Mouse (Mus musculus) lung, embryonic 16.5 days (tissue): Measurements from ENCODE around the gene Il25. TPM values are rescaled to one million over a fixed set of nuclear protein-coding genes. Genes with fewer than 3 reads are reported as not detected.
"Not testable (repeated sequence)": the region's sequence is repeated elsewhere in the genome, so short reads cannot be mapped to it uniquely, and the experiment has no call there.

Experiments
- ATAC-seq: fragments of 200-750 bp; cut with Nextera tagmentation; 2 replicates; pipeline ENCODE4 v1.8.0; 2017; ENCODE audit warnings: low read depth, mild to moderate bottlenecking, moderate library complexity
- H3K27ac ChIP-seq: fragments of 300-500 bp; sonication (generic); 2 replicates; pipeline ENCODE4 v1.5.1; 2014; ENCODE audit warnings: mild to moderate bottlenecking, control low read depth, low read length
- H3K27me3 ChIP-seq: fragments of 300-500 bp; sonication (generic); 2 replicates; pipeline ENCODE4 v1.6.1; 2014; ENCODE audit warnings: low read depth, low read length, mixed read lengths; ENCODE audit not compliant: control insufficient read depth, insufficient read depth
- H3K36me3 ChIP-seq: fragments of 300-500 bp; sonication (generic); 2 replicates; pipeline ENCODE4 v1.6.1; 2014; ENCODE audit warnings: low read length; ENCODE audit not compliant: control insufficient read depth, insufficient read depth
- H3K4me1 ChIP-seq: fragments of 300-500 bp; sonication (generic); replicated peaks from 2 replicates; pipeline ENCODE4 v1.6.1; 2014; ENCODE audit warnings: low read length, mixed read lengths; ENCODE audit not compliant: control insufficient read depth, insufficient read depth
- H3K4me2 ChIP-seq: fragments of 300-500 bp; sonication (generic); 2 replicates; pipeline ENCODE4 v1.6.1; 2014; ENCODE audit warnings: low read depth, low read length, control low read depth
- H3K4me3 ChIP-seq: fragments of 300-500 bp; sonication (generic); 2 replicates; pipeline ENCODE4 v1.5.1; 2014; ENCODE audit warnings: mild to moderate bottlenecking, low read length, control low read depth
- H3K9ac ChIP-seq: fragments of 300-500 bp; sonication (generic); 2 replicates; pipeline ENCODE4 v1.6.1; 2014; ENCODE audit warnings: low read length, control low read depth
- H3K9me3 ChIP-seq: fragments of 300-500 bp; sonication (generic); 2 replicates; pipeline ENCODE4 v1.6.1; 2016; ENCODE audit warnings: low read length; ENCODE audit not compliant: control insufficient read depth
- WGBS: fragments of 180-500 bp; shearing (Covaris S2); extraction: QIAGEN DNeasy Blood & Tissue Kit; methylation state at CpG from one replicate; pipeline ENCODE4 v1.1.7; 2014; 5-methylcytosine and 5-hydroxymethylcytosine counted together
- polyA plus RNA-seq: library from polyadenylated mRNA; unstranded; fragments of >200 nt; fragmentation: Nextera tagmentation; extraction: Ambion mirVana; gene quantifications from 2 replicates; pipeline ENCODE4 v1.2.1, GENCODE M21; 2015

The Il25 gene
- polyA plus RNA-seq, 1 experiment from 2014 or later, result not detected

GRCm38 (mm10) chr14:54959853-54960613 is 27.5 kb downstream of the Il25 start:
- H3K4me3 ChIP-seq, ATAC-seq, H3K36me3 ChIP-seq, H3K27ac ChIP-seq, H3K9ac ChIP-seq, H3K27me3 ChIP-seq, H3K9me3 ChIP-seq, H3K4me2 ChIP-seq, H3K4me1 ChIP-seq: not testable (repeated sequence)
- 83% methylated on average over 12 of the region's 12 CpGs for whole genome bisulfite sequencing

- H3K27me3 ChIP-seq, result no peaks in the 10 kb centered on the region
- no peak overlapping the region for H3K4me3 ChIP-seq
- H3K9me3 ChIP-seq, result no peaks in the 10 kb centered on the region
- no peak for ATAC-seq
- H3K4me1 ChIP-seq, result no peaks in the 10 kb centered on the region
- H3K36me3 ChIP-seq, result no peaks in the 10 kb centered on the region
- H3K27ac ChIP-seq, result no peak overlapping the region
- H3K4me2 ChIP-seq, result no peak overlapping the region
- 48% methylated on average over 10 of the region's 10 CpGs for WGBS
- no peak overlapping the region for H3K9ac ChIP-seq
Measured at GRCm38 (mm10) chr14:54960769-54961168, 28.3 kb downstream of the Il25 start.

GRCm38 (mm10) chr14:54961487-54961886 is 29.0 kb downstream of the Il25 start:
- Histone ChIP-seq H3K4me3 (no peak overlapping the region), H3K4me2 (no peak overlapping the region), H3K36me3 (no peaks in the 10 kb centered on the region), H3K27me3 (no peaks in the 10 kb centered on the region), H3K4me1 (no peaks in the 10 kb centered on the region), H3K9me3 (no peaks in the 10 kb centered on the region), H3K27ac (no peak overlapping the region), H3K9ac (no peak overlapping the region)
- 69% methylated on average over 5 of the region's 5 CpGs for WGBS
- no peak for ATAC-seq

- Histone ChIP-seq H3K27ac (no peak overlapping the region), H3K4me2 (no peak overlapping the region), H3K4me3 (no peak overlapping the region), H3K9ac (no peak overlapping the region), H3K4me1 (no peaks in the 10 kb centered on the region), H3K9me3 (no peaks in the 10 kb centered on the region), H3K36me3 (no peaks in the 10 kb centered on the region), H3K27me3 (no peaks in the 10 kb centered on the region)
- 77% methylated on average over 7 of the region's 7 CpGs for WGBS
- no peak for ATAC-seq
Measured at GRCm38 (mm10) chr14:54962714-54963113, 30.2 kb downstream of the Il25 start.

GRCm38 (mm10) chr14:54963727-54964126 is 31.2 kb downstream of the Il25 start:
- no peak overlapping the region for H3K4me3 ChIP-seq
- H3K36me3 ChIP-seq, result no peaks in the 10 kb centered on the region
- no peaks in the 10 kb centered on the region for H3K4me1 ChIP-seq
- ATAC-seq, result no peak
- 84% methylated on average over 11 of the region's 11 CpGs for WGBS
- no peak overlapping the region for H3K4me2 ChIP-seq
- no peaks in the 10 kb centered on the region for H3K9me3 ChIP-seq
- H3K27me3 ChIP-seq, result no peaks in the 10 kb centered on the region
- no peak overlapping the region for H3K27ac ChIP-seq
- H3K9ac ChIP-seq, result no peak overlapping the region

GRCm38 (mm10) chr14:54965044-54965443 is 32.5 kb downstream of the Il25 start:
- Histone ChIP-seq H3K9ac (no peak overlapping the region), H3K4me3 (no peak overlapping the region), H3K4me1 (no peaks in the 10 kb centered on the region), H3K9me3 (no peaks in the 10 kb centered on the region), H3K27me3 (no peaks in the 10 kb centered on the region), H3K27ac (no peak overlapping the region), H3K36me3 (no peaks in the 10 kb centered on the region), H3K4me2 (no peak overlapping the region)
- WGBS, result 60% methylated on average over 15 of the region's 15 CpGs
- no peak for ATAC-seq

GRCm38 (mm10) chr14:54965631-54966030 is 33.1 kb downstream of the Il25 start:
- H3K9me3 ChIP-seq, result no peaks in the 10 kb centered on the region
- 50% methylated on average over 6 of the region's 6 CpGs for WGBS
- no peak overlapping the region for H3K27ac ChIP-seq

GRCm38 (mm10) chr14:54966320-54966977 is 34.0 kb downstream of the Il25 start, which contains the start of gene Myh6:
Myh6 (minus strand) TSS chr14:54966927.
- no peaks in the 10 kb centered on the region for H3K9me3 ChIP-seq
- no peak within 1 kb of the TSS for H3K4me2 ChIP-seq
- WGBS, result 56% methylated on average over 7 of the region's 7 CpGs
- H3K27me3 ChIP-seq, result no peaks in the 10 kb centered on the region
- no peaks in the 10 kb centered on the region for H3K36me3 ChIP-seq
- ATAC-seq, result no peak
- H3K4me1 ChIP-seq, result no peaks in the 10 kb centered on the region
- no peak within 1 kb of the TSS for H3K27ac ChIP-seq
- H3K4me3 ChIP-seq, result no peak within 1 kb of the TSS
- H3K9ac ChIP-seq, result no peak within 1 kb of the TSS

More at GRCm38 (mm10) chr14:54965631-54966030, 33.1 kb downstream of the Il25 start:
- ATAC-seq, result no peak
- Histone ChIP-seq H3K9ac (no peak overlapping the region), H3K27me3 (no peaks in the 10 kb centered on the region), H3K36me3 (no peaks in the 10 kb centered on the region), H3K4me3 (no peak overlapping the region), H3K4me2 (no peak overlapping the region), H3K4me1 (no peaks in the 10 kb centered on the region)

GRCm38 (mm10) chr14:54967874-54968273 is 35.4 kb downstream of the Il25 start:
- Histone ChIP-seq H3K27ac (no peak overlapping the region), H3K9me3 (no peaks in the 10 kb centered on the region), H3K36me3 (no peaks in the 10 kb centered on the region), H3K4me3 (no peak overlapping the region), H3K27me3 (no peaks in the 10 kb centered on the region), H3K9ac (no peak overlapping the region), H3K4me2 (no peak overlapping the region), H3K4me1 (no peaks in the 10 kb centered on the region)
- WGBS, result 81% methylated on average over 3 of the region's 3 CpGs
- no peak for ATAC-seq
